Mouse (Mus musculus) E14TG2a.4 (cell line): ENCODE measurements around the gene Gtpbp10.

Source experiments
- H3K27me3 ChIP-seq: 2 replicates; pipeline ENCODE4 v1.6.1; 2014; ENCODE audit warnings: low read length, control low read depth; ENCODE audit not compliant: insufficient read depth
- H3K36me3 ChIP-seq: 2 replicates; pipeline ENCODE4 v1.6.1; 2014; ENCODE audit warnings: low read length, control low read depth; ENCODE audit not compliant: insufficient read depth
- H3K4me1 ChIP-seq: replicated peaks from 2 replicates; pipeline ENCODE4 v1.6.1; 2014; ENCODE audit warnings: low read depth, low read length, control low read depth
- H3K4me3 ChIP-seq: replicated peaks from 2 replicates; pipeline ENCODE4 v1.5.1; 2014; ENCODE audit warnings: mild to moderate bottlenecking, low read length
- H3K9me3 ChIP-seq: 2 replicates; pipeline ENCODE4 v1.6.1; 2014; ENCODE audit warnings: low read length, control low read depth
- CTCF ChIP-seq: conservative IDR thresholded peaks from 2 replicates; pipeline ENCODE4 v1.5.1; 2014; ENCODE audit warnings: low read length
- NANOG ChIP-seq: IDR thresholded peaks from 2 replicates; pipeline ENCODE4 v1.6.1; 2014; ENCODE audit warnings: borderline replicate concordance, low read length, mixed read lengths
- POU5F1 ChIP-seq: IDR thresholded peaks from 2 replicates; pipeline ENCODE4 v1.6.1; 2014; ENCODE audit warnings: low read length, borderline replicate concordance

The Gtpbp10 gene

DNA sequence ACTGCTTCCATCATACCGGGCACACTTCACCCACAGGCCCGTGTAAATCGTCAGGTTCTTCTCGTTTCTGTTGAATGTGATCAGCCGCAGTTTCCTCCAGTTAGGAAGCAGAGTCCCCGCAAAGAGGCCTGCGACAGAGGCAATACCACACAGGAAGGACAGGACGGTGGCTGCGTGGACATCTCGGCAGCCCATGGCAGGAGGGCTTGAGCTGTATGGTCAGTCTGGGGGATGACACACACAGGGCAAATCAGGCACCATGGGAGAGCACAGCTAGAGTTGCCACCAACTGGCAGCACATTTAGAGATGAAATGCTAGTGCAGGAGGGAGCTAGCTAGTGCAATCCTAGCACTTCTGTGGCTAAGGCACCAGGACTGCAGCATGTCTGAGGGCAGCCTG is 51.1 kb downstream of the Gtpbp10 start:
- Histone ChIP-seq H3K36me3 (peaks cover 54% of the 10 kb centered on the region), H3K27me3 (no peaks in the 10 kb centered on the region), H3K4me3 (peak overlapping the region; percentile 63), H3K9me3 (no peaks in the 10 kb centered on the region), H3K4me1 (peaks cover 50% of the 10 kb centered on the region)
- TF ChIP-seq NANOG: no peak
- TF ChIP-seq POU5F1: no peak
- no peak for TF ChIP-seq CTCF

DNA sequence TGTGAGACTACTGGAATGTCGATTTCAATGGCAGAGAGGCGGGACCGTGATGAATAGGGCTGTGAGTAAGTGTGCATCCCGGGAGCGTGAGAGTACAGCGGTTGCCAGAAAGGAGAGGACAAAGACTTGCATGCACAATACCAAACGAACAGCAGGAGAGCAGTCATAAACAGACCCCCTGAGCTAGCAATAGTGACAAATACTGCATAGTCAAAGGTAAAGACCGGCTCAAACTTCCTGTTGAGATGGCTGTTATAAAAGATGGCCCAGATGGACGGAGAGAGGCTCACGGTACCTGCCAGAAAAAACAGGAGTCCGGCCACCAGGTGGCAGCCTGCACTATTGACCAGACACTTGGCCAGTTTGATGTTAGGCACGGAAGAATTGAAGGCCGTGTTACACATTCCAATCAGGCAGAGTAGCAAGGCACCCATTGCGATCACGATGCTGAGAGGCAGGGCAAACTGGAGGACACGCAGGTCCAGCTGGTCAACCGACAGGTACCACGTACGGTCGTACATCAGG is 51.6 kb downstream of the Gtpbp10 start:
- TF ChIP-seq POU5F1 (no peak), NANOG (no peak), CTCF (peak; percentile 58)
- H3K4me1 ChIP-seq: peaks cover 49% of the 10 kb centered on the region
- no peaks in the 10 kb centered on the region for H3K27me3 ChIP-seq
- H3K9me3 ChIP-seq: no peaks in the 10 kb centered on the region
- H3K36me3 ChIP-seq: peaks cover 54% of the 10 kb centered on the region
- peak overlapping the region; percentile 63 for H3K4me3 ChIP-seq

- Histone ChIP-seq H3K27me3 (no peaks in the 10 kb centered on the region), H3K4me1 (peaks cover 44% of the 10 kb centered on the region), H3K9me3 (no peaks in the 10 kb centered on the region), H3K4me3 (peak overlapping the region; percentile 56), H3K36me3 (peaks cover 25% of the 10 kb centered on the region)
- no peak for TF ChIP-seq NANOG
- no peak for TF ChIP-seq CTCF
- TF ChIP-seq POU5F1: no peak
These were observed 54.9 kb downstream of the Gtpbp10 start for GRCm38 (mm10) chr5:5504456-5504855.

DNA sequence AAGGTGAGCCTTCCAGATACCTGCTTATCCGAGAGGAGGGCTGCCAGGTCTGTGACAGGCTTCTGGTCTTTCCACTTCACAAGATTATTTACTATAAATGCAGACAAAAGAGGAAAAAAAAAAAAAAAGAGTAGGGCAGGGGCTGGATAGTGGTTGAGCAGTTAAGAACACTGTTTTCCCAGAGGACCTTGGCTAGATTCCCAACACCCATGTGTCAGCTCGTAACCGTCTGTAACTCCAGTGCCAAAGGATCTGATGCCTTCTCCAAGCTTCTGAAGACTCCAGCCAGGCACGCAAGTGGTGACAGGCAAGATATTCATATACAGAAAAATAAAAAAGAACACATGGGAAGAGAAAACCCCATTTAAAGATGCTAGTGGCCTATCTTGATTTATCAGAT is 56.0 kb downstream of the Gtpbp10 start:
- Histone ChIP-seq H3K36me3 (peaks cover 25% of the 10 kb centered on the region), H3K4me1 (peaks cover 35% of the 10 kb centered on the region), H3K27me3 (no peaks in the 10 kb centered on the region), H3K9me3 (no peaks in the 10 kb centered on the region), H3K4me3 (no peak overlapping the region)
- TF ChIP-seq POU5F1: no peak
- no peak for TF ChIP-seq CTCF
- no peak for TF ChIP-seq NANOG

DNA sequence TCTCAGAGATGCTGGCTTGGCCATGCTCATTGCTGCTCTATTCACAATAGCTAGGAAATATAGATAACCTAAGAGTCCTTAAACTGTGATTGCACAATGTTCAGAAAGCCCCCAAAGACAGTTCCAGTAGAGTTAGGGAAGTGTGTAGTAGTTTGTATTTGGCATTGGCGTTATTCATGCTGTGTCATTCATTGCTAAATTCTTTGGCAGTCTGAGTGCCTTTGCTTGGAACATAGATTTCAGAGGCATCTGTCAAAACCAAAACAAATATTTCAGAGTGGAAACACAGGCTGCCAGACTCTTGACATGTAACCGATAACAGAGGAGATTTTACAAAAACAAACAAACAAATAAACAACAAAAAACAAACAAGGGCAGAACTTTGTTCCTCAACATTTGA is 57.8 kb downstream of the Gtpbp10 start:
- Histone ChIP-seq H3K9me3 (no peaks in the 10 kb centered on the region), H3K27me3 (no peaks in the 10 kb centered on the region), H3K4me3 (no peak overlapping the region), H3K36me3 (peaks cover 8% of the 10 kb centered on the region), H3K4me1 (peaks cover 17% of the 10 kb centered on the region)
- TF ChIP-seq CTCF (no peak), NANOG (no peak), POU5F1 (no peak)

DNA sequence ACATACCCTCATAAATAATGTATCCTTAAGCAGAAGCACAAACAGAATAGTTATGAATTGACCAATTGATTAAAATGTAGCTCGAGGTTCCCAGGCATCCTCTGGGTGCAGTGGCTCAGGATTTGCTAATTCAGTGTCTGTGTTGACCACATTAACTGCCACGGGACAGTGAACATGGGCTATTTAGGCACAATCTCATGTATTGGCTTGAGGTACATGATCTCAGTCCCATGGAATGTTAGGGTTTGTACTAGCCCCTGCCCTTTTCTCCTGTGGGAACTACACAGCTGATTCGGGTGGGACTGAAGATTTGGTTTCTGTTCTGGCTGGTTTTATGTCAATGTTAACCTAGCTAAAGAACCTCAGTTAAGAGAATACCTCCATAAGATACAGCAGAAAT is 62.9 kb downstream of the Gtpbp10 start:
- Histone ChIP-seq H3K27me3 (peaks cover 3% of the 10 kb centered on the region; the same call in 1 of the 2 replicates), H3K4me3 (no peak overlapping the region), H3K36me3 (no peaks in the 10 kb centered on the region), H3K4me1 (no peaks in the 10 kb centered on the region; the same call in 1 of the 2 replicates), H3K9me3 (no peaks in the 10 kb centered on the region)
- no peak for TF ChIP-seq CTCF
- TF ChIP-seq POU5F1: no peak
- TF ChIP-seq NANOG: no peak

- TF ChIP-seq POU5F1 (no peak), CTCF (no peak)
- no peaks in the 10 kb centered on the region; the same call in 1 of the 2 replicates for H3K4me1 ChIP-seq
- no peaks in the 10 kb centered on the region for H3K36me3 ChIP-seq
- H3K9me3 ChIP-seq: no peaks in the 10 kb centered on the region
- no peak overlapping the region for H3K4me3 ChIP-seq
- H3K27me3 ChIP-seq: peaks cover 3% of the 10 kb centered on the region; the same call in 1 of the 2 replicates
These were observed 64.3 kb downstream of the Gtpbp10 start for GRCm38 (mm10) chr5:5495042-5495441.

GRCm38 (mm10) chr5:5494269-5495005 is 64.9 kb downstream of the Gtpbp10 start:
- no peak overlapping the region for H3K4me3 ChIP-seq
- H3K36me3 ChIP-seq: no peaks in the 10 kb centered on the region
- peaks cover 3% of the 10 kb centered on the region; the same call in 1 of the 2 replicates for H3K27me3 ChIP-seq
- TF ChIP-seq CTCF (peak; percentile 70), POU5F1 (no peak), NANOG (no peak)
- no peaks in the 10 kb centered on the region; the same call in 1 of the 2 replicates for H3K4me1 ChIP-seq
- H3K9me3 ChIP-seq: no peaks in the 10 kb centered on the region

- no peak overlapping the region for H3K4me3 ChIP-seq
- no peaks in the 10 kb centered on the region; the same call in 1 of the 2 replicates for H3K4me1 ChIP-seq
- no peaks in the 10 kb centered on the region for H3K36me3 ChIP-seq
- TF ChIP-seq POU5F1 (no peak), NANOG (no peak), CTCF (peak; percentile 65)
- H3K27me3 ChIP-seq: peaks cover 3% of the 10 kb centered on the region; the same call in 1 of the 2 replicates
- no peaks in the 10 kb centered on the region for H3K9me3 ChIP-seq
These were observed 67.2 kb downstream of the Gtpbp10 start for GRCm38 (mm10) chr5:5492163-5492562.
